Mouse (Mus musculus) granulocyte monocyte progenitor cell, adult 5-6 weeks (primary cell): ENCODE results near the gene Pbx1. TPM values are rescaled to one million over a fixed set of nuclear protein-coding genes. Genes with fewer than 3 reads are reported as not detected.

Experiments
- ATAC-seq: replicated peaks from 2 replicates; pipeline ENCODE4 v1.8.0; 2016; ENCODE audit warnings: mild to moderate bottlenecking, moderate TSS enrichment, inconsistent platforms; ENCODE audit not compliant: poor library complexity, severe bottlenecking
- total RNA-seq, 2 experiments: library from RNA; stranded (forward) in 1 of 2; stranded (reverse) in 1 of 2; fragments of 200-712, 200-1000 nt in 1 of 2; fragments of >200 nt in 1 of 2; fragmentation: Nextera tagmentation in 1 of 2; gene quantifications; 2 replicates each; pipeline ENCODE4 v1.2.3; 2014 to 2017

The Pbx1 gene
- total RNA-seq, 2 experiments from 2014 or later: 4.1 to 8.2 TPM

DNA sequence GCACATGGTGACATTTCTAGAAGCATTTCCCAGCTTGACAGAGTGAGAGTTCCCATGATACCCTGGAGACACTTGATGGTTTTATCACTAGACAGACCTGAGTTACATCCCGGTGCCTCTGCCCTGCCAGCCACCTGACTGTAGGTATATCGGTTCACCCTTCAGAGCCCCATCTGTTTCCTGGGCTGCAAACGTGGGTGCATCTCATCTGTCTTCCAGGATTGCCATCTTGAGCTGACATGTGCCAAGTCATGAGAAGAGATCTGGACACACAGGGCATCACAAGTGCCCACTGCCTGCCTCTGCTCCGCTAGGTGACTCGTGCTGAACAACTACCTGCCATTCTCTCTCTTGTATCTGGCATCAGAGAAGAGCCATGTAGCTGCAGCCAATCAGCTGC lies 196.0 kb downstream of the Pbx1 start:
- ATAC-seq: no peak

DNA sequence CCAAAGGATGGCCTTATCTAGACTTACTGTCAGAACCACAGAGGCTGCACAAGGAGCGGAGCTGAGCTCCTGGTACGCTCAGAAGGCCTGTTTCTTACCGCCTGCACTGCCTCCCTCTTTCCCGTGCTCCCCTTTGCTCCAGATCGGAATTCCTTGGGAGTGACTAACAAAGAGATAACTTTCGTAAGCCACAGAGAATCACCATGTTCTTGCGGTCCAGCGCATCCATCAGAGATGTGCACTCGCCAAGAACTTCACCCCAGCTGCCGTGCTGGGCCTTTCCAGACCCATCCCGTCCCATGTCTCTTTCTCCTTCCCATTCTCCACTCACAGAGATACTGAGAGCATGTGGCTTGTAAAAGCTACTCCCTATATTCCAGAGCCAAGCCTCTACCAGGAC lies 197.7 kb downstream of the Pbx1 start:
- ATAC-seq: no peak

DNA sequence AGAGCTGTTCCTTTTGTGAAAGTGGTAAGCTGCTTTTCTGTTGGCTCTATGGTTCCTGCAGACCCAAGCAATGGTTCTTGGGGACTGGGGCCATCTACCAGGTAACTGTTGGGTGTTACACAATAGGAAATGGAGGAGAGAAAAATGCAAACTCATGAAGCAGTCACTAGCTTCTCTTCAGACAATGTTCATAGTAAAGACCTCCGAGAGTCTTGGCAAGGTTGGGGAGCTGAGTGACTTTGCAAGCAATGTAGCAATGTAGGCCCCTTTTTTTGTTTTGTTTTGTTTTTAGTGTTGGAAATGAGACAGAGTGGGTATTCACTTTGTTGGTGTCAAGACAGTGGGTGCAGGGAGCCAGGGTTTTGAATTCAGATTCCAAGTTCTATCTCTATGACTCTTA lies 198.9 kb downstream of the Pbx1 start:
- ATAC-seq: no peak

DNA sequence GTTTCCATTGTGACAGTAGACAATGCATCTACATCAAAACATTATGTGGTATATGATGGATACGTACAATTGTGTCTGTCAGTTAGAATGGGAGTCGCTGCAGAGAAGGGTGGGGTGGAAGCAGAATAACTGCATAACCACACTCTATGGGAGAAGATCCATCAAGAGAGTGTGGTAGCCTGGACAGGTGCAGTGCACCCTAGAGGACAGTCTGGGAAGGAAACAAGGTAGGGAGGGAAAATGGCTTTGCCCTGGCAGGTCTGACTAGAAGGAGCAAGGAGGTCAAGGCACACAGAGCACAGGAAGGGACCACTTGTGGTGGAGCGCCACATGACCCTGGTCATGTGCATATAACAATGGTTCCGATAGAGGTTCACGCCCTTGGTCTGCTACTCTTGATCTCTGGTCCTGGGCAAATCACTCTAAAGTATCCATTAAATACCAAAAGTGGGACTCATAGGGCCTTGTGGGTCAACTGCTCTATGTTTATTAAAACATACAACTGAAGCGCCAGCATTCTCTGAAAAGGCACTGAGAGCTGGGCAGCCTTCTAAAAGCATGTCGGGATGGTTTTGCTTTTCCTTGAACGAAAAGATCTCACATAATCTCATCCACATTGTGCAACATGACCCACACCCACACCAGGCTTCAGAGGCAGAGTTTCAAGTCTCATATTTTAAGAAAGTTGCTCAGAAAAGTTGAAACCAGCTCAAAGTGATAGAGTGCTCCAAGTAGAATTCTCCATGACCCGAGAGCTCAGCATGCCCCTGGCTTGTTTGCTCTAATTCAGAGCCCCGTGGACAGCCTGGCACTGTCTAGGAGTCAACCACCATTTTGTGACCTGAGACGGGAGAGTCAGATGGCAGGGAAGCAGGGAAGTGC lies 200.3 kb downstream of the Pbx1 start:
- no peak for ATAC-seq

DNA sequence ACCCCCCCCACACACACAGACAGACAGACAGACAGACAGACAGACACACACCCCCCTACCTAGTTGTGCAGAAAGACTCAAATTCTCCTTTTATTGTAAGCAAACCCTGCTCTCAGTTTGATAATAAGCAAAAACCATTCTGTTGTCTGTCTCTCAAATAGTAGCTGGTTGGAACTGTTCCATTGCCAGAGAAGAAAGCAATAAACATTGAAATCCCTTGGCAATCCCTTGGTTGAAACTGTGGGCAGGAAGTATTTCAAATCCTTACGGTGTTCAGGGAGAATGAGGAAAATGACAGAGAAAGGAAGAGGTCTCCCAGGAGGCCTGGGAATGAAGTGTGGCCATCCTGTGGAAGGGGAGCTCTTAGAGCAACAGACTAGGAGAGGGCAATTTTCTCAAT lies 201.2 kb downstream of the Pbx1 start:
- no peak for ATAC-seq

DNA sequence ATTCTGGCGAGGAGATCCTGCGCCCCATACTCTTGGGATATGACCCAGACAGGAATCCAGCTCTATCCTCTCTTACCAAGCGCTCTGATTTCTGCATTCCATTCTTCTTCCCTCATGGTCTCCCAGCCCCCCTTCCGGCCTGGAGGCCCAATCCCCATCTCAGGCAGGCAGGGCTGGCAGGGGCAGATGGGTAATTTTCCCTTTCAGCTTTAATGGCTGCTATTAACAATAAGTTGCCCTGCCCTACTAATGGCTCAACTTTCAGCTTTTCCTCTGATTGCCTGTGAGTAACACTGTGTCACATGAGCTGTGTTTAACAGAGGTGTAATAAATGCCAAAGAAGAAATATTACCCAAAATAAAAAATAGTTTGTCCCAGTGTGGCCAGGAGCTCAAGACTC lies 201.9 kb downstream of the Pbx1 start:
- no peak for ATAC-seq

DNA sequence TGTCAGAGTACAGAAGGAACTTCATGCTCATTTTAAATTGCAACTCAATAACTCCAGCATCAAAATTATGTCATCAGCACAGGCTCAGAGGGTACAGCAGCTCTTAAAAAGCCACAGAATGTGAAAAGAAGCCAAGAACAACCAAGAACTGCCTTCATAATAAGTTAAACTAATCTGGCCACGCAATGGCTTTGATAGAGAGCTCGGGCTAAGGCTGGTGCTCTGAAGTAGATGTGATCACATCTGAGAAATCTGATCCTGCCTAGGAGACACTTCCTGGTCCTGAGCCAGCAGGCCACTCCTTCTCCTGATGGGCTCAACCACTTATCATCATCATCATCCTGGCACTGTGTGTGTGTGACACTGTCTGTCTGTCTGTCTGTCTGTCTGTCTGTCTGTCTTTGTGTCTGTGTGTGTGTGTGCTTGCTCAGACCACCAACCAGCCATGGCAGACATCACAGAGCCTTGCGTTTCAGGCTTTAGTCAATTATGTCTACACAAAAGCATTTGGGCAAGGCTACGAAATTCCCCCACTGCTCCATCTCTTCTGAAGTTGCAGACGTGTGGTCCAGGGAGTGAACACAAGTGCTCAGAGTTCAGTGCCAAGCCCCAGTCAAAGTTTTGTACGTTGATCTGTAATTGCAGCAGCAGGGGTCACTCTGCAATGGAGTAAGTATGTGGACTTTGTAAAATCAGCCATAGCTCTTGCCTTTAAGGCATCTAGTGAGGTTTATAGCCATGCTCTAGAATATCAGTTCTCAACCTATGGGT lies 203.1 kb downstream of the Pbx1 start:
- ATAC-seq: no peak

DNA sequence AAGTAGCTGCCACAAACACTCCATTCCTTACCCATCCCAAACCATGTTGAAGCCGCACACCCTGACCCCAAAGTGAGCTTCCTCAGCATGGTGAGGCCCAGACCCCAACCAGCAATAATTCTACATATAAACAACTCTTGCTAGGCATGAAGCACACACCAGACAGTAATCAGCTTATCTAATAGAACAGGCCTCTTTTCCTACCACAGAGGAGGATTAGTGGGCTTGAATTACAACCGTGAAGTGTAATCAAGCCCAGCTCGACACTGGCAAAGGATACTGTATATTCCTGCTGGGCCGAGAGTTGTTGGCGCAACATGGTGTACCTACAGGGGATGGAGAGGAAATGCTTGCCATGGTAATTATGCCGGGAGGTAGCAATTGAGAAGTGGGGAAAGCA lies 205.9 kb downstream of the Pbx1 start:
- ATAC-seq: no peak

DNA sequence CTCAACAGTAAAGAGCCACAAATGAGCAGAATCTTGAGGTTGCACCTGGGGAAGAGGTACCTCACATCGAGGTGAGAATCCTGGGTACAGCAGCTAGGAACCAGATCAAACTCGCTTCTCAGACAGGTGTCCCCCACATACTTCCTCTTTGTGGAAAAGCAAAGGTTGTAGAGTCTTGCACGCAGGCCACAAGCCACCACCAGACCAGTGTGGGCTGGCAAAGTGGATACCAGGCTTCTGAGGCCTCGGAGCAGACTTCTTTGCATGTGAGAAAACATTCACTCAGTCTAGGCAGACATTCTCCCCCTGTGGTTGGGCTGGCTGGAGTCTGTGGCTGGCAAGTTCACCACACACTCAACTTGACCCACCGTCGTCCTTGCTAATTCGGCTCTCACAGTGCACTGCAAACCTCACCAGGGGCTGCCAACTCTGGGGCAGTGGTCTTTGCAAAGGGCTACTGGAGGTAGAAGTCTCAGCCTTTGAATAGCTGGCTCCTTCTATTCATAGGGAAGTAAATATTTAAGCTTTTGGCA lies 206.4 kb downstream of the Pbx1 start:
- ATAC-seq: peak; percentile 40; the same call in 1 of the 2 replicates

DNA sequence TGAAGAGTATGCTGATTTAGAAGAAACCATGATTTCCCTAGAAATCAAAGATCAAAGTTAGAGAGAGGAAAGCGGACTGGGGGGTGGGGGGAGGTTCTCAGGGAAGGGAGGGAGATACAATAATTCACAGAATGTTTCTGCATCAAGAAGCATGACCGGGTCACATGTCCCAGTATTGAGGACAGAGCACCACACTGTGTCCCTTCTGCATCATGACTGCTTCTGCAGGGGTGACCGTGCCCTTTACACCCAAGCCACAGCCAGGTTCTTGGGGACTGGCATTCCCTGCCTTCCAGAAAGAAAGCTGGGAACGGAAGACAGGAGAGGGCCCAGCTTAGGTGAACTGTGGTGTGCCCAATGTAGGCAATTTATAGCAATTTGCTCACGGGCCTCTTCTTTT lies 207.9 kb downstream of the Pbx1 start:
- no peak for ATAC-seq

DNA sequence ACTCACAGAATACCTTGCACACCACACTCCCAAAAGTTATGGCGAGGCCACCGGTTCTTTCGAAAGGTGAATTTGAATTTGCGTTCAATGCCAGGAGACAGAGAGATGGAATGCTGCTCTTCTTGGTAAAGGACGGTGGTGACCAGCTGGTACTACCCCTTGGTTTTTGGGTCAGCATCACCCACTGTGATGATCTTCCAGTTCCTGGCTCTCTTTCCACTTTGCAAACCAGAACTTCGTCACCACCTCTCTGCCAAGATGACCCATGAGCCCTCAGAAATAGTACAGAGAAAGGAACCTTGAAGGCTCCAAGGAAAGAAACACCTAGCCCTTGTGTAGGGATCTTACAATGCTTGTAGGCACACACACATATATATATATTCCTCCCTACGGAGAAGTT lies 209.3 kb downstream of the Pbx1 start:
- ATAC-seq: no peak

DNA sequence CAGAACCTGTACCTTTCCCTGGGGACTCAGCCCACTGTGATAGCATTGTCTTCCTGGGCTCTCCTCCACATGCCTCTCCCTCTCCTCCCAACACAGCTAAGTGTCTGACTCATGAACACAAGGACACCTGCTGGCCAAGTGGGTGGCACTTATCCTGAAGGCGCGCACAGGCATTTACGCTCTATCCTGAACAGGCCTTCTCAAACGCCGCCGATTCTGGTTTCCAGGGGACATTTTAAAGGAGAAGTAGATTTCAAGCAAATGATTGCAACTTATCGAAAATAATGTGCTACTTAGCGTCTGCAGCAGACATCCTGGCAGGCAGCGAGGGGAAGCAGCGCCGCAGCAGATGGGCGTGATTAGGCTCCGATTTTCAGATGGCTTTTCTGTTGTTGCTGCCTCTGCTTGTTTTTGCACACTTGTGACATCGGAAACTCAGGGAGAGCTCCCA lies 211.0 kb downstream of the Pbx1 start:
- ATAC-seq: peak; percentile 47; the same call in 1 of the 2 replicates

DNA sequence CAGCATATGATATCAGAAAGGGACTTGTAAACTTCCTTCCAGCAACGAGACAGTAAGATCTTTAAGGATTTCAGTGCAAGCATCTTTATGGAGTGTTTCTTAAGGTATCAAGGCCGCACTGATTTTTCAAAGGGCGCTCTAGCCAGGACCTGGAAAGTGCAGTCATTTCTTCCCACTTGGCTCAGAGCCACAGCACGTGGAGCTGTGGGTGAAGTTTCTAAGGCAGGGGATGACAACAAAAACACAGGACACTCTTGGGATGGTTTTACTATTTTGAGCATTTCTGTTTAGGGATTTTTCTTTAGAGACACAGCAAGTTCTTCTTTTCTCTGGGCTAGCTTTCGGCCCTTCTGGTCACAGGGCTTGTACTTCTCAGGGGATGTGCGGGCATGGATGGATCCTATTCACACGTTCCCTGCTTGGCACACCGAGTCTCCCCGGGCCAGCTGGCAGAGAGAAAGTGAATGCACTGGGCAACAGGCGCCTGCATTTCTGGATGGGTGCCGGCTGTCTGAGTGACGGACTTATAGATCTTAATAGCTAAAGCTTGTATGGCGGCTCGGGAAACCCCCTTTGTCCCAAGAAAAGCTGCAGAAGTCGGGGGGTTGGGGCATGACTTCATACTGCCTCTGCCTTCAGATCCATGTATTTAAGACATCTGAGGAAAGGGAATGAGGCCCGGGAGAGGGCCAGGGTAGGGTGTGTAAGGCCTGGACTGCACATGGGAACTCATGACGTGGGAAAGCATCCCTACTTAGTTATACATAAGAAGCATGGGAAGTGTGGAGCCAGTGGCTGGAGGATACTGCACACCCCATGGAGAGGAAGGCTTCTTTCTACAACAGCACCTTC lies 215.9 kb downstream of the Pbx1 start:
- ATAC-seq: no peak

DNA sequence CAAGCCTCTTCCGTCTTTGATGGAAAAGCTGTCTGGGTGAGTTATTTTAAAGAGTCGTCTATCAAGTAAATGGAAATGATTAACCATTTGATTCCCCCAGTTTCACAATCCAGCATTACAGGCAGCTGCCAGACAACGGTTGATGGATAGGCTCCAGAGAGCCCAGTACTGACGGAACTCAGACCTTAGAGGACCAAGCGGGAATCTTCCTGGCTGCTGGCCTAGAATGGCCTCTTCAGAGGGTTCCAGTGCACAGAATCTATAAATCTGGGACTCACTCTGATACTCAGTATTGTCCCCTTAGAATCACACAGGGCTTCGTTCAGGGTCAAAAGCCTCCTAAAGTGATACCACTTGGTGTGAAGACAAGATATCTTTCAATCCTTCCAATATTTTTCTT lies 216.6 kb downstream of the Pbx1 start:
- no peak for ATAC-seq

DNA sequence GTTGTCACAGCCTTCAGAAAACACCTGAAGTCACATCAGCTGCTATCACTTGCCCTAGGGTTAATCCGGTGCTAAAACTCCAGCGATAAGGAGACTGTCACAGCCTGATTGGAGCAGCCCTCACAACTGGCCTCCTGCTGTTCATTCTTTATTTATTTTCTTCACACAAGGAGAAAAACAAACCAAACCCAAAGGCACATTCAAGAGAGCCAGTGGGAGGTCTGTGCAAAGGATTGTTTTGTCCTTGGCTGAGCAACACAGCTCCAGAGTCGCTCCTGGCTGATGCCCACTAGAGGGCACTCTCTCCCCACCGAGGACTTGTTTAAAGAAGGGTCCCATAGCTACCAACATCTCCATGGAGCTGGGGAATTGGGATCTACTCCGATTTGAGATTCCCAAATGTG lies 218.0 kb downstream of the Pbx1 start:
- ATAC-seq: peak; percentile 89

DNA sequence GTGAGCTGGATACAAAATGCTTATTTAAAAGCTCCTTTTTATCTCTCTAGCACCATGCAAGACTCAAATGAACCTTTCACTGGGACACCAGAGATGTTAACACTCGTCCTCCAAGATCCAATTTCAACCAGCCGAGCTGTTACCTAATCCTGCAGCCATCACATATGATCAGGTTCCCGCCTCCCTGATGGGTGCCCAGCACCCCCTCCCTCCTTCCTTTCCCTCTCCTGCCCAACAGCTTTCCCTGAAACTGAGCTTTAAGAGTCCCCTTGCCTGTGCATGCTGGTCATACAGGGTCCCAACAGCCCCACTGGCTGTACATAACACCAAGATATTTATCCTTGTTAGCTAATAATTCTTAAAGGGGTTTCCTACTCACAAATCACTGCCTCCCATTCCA lies 218.5 kb downstream of the Pbx1 start:
- no peak for ATAC-seq

DNA sequence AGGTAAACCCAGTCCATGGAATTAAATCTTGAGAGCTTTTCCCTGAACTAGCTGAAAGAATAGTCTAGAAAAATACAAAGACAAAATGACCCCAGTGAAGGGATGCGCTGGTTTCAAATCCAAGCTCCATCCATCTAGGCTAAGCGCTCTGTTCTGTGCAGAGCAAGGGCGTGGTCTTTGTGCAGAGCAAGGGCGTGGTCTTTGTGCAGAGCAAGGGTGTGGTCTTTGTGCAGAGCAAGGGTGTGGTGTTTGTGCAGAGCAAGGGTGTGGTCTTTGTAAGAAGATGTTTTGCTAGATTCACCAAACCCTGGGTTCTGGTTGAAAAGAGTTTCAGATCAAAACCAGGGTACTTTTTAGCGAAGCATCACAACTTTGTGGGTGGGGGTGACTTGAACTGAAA lies 221.7 kb downstream of the Pbx1 start:
- ATAC-seq: no peak

DNA sequence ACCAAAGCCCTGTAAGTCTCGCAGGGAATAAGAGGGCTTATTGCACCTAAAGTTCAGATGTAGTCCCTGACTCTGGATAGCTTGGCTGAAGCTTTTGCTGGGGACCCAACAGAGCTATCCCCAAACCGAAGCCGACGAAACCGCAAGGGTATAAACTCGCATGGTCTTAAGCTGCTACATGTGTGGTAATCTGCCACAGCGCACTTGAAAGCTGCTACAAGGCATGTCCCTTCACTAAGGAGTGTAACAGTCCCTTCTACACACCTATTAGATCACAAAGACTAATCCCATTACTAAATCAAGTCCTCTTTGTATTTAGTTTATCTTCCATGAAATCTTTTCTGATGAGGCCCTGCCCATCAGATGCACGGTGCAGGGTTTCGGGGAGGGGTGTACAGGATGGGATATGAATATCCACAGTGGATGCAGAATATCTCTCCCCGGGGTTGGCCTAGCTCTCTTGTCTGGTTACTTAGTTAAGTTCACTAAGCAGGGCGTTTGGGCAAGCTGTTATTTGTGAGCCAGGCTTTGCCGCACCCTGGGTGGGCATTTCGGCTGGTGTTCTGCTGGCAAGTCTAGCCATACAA lies 231.4 kb downstream of the Pbx1 start:
- no peak for ATAC-seq

DNA sequence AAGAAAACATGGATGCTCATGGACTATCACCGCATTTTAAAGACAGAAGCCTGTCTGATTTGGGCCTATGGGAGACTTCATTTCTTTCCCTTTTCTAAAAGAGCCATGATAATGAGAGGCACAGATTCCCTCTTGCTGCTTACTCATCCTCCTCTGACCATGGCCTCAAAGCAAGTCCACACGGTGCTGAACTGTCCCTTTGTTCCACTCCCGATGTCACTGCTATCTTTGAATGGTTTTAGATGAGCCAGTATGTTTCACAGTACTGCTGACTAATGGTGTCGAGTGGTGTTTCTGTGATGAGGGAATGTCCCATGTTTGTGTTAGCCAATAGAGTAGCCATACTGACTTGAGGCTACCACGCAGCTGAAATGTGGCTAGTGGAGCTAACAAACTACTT lies 233.8 kb downstream of the Pbx1 start:
- ATAC-seq: no peak

DNA sequence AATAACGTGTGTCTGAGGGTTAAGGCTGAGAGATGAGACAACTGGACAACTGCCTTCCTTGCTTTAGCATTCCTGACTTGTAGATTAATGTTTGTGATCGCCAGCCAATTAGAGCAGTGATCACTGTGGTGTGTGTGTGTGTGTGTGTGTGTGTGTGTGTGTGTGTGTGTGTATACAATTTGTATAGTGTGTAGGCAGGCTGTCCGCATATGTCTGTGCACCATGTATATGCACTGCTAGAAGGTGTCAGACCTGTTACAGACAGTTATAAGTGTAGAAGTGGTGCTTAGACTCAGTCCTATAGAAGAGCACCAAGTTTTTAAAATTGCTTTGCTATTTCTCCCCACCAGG lies 234.2 kb downstream of the Pbx1 start:
- ATAC-seq: no peak
